Mouse (Mus musculus) limb, embryonic 12.5 days (tissue): ENCODE measurements around the gene Chrm4. TPM values are rescaled to one million over a fixed set of nuclear protein-coding genes. Genes with fewer than 3 reads are reported as not detected.

Experiments used
- ATAC-seq: fragments of 200-750 bp; cut with Nextera tagmentation; 2 replicates; pipeline ENCODE4 v1.8.0; 2017; ENCODE audit warnings: low read depth, moderate TSS enrichment; ENCODE audit not compliant: insufficient number of reproducible peaks, insufficient read depth, low FRiP score, low TSS enrichment
- H3K27ac ChIP-seq: fragments of 300-500 bp; sonication (generic); 2 replicates; pipeline ENCODE4 v1.5.1; 2016; ENCODE audit warnings: mild to moderate bottlenecking, moderate library complexity
- H3K27me3 ChIP-seq: fragments of 300-500 bp; sonication (generic); 2 replicates; pipeline ENCODE4 v1.6.1; 2016; ENCODE audit warnings: mild to moderate bottlenecking, moderate library complexity
- H3K36me3 ChIP-seq: fragments of 300-500 bp; sonication (generic); 2 replicates; pipeline ENCODE4 v1.6.1; 2016; ENCODE audit warnings: mild to moderate bottlenecking, moderate library complexity
- H3K4me1 ChIP-seq: fragments of 300-500 bp; sonication (generic); replicated peaks from 2 replicates; pipeline ENCODE4 v1.6.1; 2016
- H3K4me2 ChIP-seq: fragments of 300-500 bp; sonication (generic); 2 replicates; pipeline ENCODE4 v1.6.1; 2016; ENCODE audit warnings: mild to moderate bottlenecking, moderate library complexity
- H3K4me3 ChIP-seq: fragments of 300-500 bp; sonication (generic); replicated peaks from 2 replicates; pipeline ENCODE4 v1.5.1; 2016; ENCODE audit warnings: mild to moderate bottlenecking
- H3K9ac ChIP-seq: fragments of 300-500 bp; sonication (generic); replicated peaks from 2 replicates; pipeline ENCODE4 v1.6.1; 2016; ENCODE audit warnings: mild to moderate bottlenecking, moderate library complexity
- H3K9me3 ChIP-seq: fragments of 300-500 bp; sonication (generic); 2 replicates; pipeline ENCODE4 v1.6.1; 2016; ENCODE audit warnings: mild to moderate bottlenecking, moderate library complexity
- WGBS: fragments of 180-500 bp; shearing (Covaris S2); methylation state at CpG from one replicate; pipeline ENCODE4 v1.1.7; 2016; 5-methylcytosine and 5-hydroxymethylcytosine counted together
- polyA plus RNA-seq: library from polyadenylated mRNA; unstranded; fragments of >200 nt; fragmentation: Nextera tagmentation; extraction: Ambion mirVana; gene quantifications from 2 replicates; pipeline ENCODE4 v1.2.1, GENCODE M21; 2016

Gene Chrm4
- polyA plus RNA-seq, 1 experiment from 2014 or later, result 0.65 TPM

DNA sequence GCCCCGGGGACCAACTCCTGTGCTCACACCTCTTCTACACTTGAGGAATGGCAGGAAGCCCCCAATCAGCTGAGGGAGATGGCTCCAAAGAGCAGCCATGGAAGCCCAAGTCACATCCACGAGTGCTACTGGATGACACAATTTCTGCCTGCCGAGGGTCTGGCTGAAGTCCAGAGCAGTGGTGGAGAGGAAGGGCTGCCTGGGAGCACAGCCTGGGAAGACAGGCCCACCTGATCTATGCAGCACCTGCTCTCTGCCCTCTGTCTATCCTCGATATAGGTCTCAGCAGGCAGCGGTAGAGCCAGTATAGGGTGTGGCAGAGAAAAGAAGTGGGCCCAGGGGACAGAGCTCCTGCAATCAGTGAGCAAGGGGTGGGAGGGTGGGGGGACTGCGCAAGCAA is 19.8 kb downstream of the Chrm4 start:
- Histone ChIP-seq H3K27ac (0 out of 2 replicates have a peak overlapping the region, but pooled peaks have one; percentile 23), H3K4me1 (peaks cover 56% of the 10 kb centered on the region), H3K4me3 (no peak overlapping the region), H3K36me3 (peaks cover 19% of the 10 kb centered on the region; the same call in 1 of the 2 replicates), H3K9ac (0 out of 2 replicates have a peak overlapping the region, but pooled peaks have one; percentile 27), H3K4me2 (no peak overlapping the region), H3K9me3 (no peaks in the 10 kb centered on the region), H3K27me3 (no peaks in the 10 kb centered on the region)
- ATAC-seq, result no peak
- WGBS, result 73% methylated on average over 6 of the region's 6 CpGs

DNA sequence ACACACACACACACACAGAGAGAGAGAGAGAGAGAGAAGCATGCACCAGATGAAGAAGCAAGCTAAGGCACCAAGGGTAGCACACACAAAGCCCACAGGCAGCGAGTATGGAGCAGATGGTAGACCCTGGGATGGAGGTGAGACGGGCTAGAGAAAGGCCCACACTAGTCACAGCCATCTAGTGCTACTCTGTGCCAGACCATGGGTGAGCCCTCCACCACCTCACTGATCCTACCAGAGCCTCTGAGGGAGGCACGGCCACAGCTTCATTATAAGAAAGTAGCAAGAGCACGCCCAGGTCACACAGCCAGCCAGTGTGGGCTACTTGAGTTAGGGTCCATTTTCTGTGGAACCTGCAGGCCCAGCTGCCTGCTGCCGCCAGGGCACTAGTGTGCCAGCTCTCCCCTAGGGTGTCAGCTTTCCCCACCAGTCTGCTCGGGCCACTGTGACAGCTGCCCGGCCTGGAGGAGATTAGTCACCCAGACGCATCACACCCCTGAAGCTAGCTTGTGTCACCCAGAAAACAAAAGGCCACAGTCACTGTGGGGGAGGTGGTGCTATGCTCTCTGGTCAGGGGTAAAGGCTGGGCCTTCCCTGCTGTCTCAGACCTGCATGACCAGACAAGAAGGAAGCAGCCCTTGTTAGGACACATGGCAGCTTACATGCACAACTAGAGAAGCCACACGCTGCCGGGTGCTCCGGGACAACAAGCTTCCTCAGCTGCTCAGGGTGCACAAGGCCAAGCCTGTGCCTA is 20.5 kb downstream of the Chrm4 start:
- H3K4me3 ChIP-seq, result no peak overlapping the region
- H3K4me2 ChIP-seq, result no peak overlapping the region
- peaks cover 11% of the 10 kb centered on the region; the same call in 1 of the 2 replicates for H3K36me3 ChIP-seq
- H3K27ac ChIP-seq, result peak overlapping the region; percentile 41; the same call in 1 of the 2 replicates
- H3K9ac ChIP-seq, result 0 out of 2 replicates have a peak overlapping the region, but pooled peaks have one; percentile 23
- H3K27me3 ChIP-seq, result no peaks in the 10 kb centered on the region
- peaks cover 56% of the 10 kb centered on the region for H3K4me1 ChIP-seq
- 59% methylated on average over 11 of the region's 11 CpGs for WGBS
- ATAC-seq, result no peak
- no peaks in the 10 kb centered on the region for H3K9me3 ChIP-seq

GRCm38 (mm10) chr2:91948151-91948509 is 21.1 kb downstream of the Chrm4 start:
- 75% methylated on average over 6 of the region's 6 CpGs for WGBS
- H3K4me1 ChIP-seq, result peaks cover 56% of the 10 kb centered on the region

GRCm38 (mm10) chr2:91948792-91949241 is 21.8 kb downstream of the Chrm4 start:
- Histone ChIP-seq H3K4me3 (no peak overlapping the region), H3K4me2 (no peak overlapping the region), H3K36me3 (peaks cover 14% of the 10 kb centered on the region; the same call in 1 of the 2 replicates), H3K9ac (no peak overlapping the region), H3K4me1 (peaks cover 61% of the 10 kb centered on the region), H3K9me3 (no peaks in the 10 kb centered on the region), H3K27ac (no peak overlapping the region), H3K27me3 (no peaks in the 10 kb centered on the region)
- ATAC-seq, result no peak
- WGBS, result 75% methylated on average over 3 of the region's 3 CpGs

More at GRCm38 (mm10) chr2:91948151-91948509, 21.1 kb downstream of the Chrm4 start:
- Histone ChIP-seq H3K4me2 (no peak overlapping the region), H3K4me3 (no peak overlapping the region), H3K27me3 (no peaks in the 10 kb centered on the region), H3K27ac (peak overlapping the region; percentile 41; the same call in 1 of the 2 replicates), H3K9ac (0 out of 2 replicates have a peak overlapping the region, but pooled peaks have one; percentile 23), H3K9me3 (no peaks in the 10 kb centered on the region), H3K36me3 (peaks cover 11% of the 10 kb centered on the region; the same call in 1 of the 2 replicates)
- ATAC-seq, result no peak

- H3K9ac ChIP-seq, result peak overlapping the region; percentile 52; the same call in 1 of the 2 replicates
- 68% methylated on average over 17 of the region's 17 CpGs for WGBS
- H3K36me3 ChIP-seq, result peaks cover 16% of the 10 kb centered on the region; the same call in 1 of the 2 replicates
- peak overlapping the region; percentile 50 for H3K4me2 ChIP-seq
- no peaks in the 10 kb centered on the region for H3K27me3 ChIP-seq
- H3K4me1 ChIP-seq, result peaks cover 60% of the 10 kb centered on the region
- H3K4me3 ChIP-seq, result peak overlapping the region; percentile 22
- peak overlapping the region; percentile 80 for H3K27ac ChIP-seq
- peak; percentile 28; the same call in 1 of the 2 replicates for ATAC-seq
- H3K9me3 ChIP-seq, result no peaks in the 10 kb centered on the region
Measured at GRCm38 (mm10) chr2:91949411-91950274, 22.6 kb downstream of the Chrm4 start.

DNA sequence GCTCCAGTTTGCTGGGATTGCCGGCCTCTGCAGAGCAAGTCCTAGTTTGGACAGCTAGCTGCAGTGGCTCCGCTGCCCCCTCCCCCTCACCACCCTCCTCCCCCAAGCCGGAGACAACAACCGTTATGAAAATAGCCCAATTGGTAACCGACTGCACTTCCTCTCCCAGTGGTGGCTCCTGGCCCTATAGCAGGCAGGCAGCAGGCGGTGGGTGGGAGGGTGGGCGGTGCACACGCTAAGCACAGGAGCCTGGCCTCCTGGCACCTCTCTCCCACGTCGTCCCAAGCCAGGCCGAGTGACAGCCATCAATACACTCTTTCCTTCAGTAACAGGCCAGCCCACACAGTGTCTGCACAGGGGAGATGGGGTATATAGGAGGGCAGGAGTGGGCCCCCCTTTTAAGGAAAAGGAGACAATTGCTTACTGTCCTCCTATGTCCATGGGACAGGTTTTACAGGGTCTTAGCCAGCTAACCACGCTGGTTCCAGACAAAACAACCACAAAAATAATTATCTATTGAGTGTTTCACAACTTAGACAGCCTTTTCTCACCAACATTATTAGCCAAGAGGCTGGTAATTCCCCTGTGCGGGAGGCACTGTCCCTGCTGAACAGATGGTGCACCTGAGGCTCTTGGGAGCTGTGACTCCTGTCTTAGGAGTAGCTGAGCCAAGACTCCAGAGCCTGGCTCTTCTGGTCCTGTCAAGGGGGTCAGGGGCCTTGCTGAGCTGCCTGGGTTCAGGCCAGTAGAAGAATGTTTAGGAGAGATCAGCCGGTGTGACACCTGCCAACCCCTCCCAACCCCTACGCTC is 23.4 kb downstream of the Chrm4 start:
- Histone ChIP-seq H3K4me1 (peaks cover 54% of the 10 kb centered on the region), H3K9ac (peak overlapping the region; percentile 52; the same call in 1 of the 2 replicates), H3K27ac (peak overlapping the region; percentile 80), H3K4me2 (peak overlapping the region; percentile 50), H3K27me3 (no peaks in the 10 kb centered on the region), H3K36me3 (peaks cover 8% of the 10 kb centered on the region; the same call in 1 of the 2 replicates), H3K4me3 (peak overlapping the region; percentile 22), H3K9me3 (no peaks in the 10 kb centered on the region)
- 15% methylated on average over 15 of the region's 15 CpGs for WGBS
- peak; percentile 66 for ATAC-seq

DNA sequence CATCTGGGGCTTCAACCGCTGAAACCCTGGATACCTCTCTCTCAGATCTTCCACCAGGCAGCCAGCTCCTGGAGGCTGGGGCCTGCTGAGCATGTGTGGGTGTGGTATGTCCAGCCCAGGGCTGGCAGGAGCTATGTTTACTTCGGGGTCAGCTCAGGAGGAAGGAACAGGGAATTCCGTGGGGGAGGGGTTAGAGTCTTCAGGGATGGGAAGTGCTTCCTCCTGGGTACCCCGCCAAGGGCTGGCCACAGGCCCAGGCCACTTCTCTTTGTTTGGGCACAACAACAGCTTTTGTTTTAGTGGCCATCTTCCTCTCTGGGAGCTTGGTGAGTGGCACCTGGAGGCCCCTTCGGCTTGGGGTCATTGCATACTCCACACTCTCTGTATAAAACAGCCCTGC is 26.8 kb downstream of the Chrm4 start:
- Histone ChIP-seq H3K27me3 (no peaks in the 10 kb centered on the region), H3K4me1 (peaks cover 46% of the 10 kb centered on the region), H3K9ac (0 out of 2 replicates have a peak overlapping the region, but pooled peaks have one; percentile 34), H3K9me3 (no peaks in the 10 kb centered on the region), H3K4me3 (no peak overlapping the region), H3K36me3 (peaks cover 5% of the 10 kb centered on the region; the same call in 1 of the 2 replicates), H3K4me2 (no peak overlapping the region), H3K27ac (peak overlapping the region; percentile 56)
- 20% methylated on average over 5 of the region's 5 CpGs for WGBS
- no peak for ATAC-seq

- H3K4me2 ChIP-seq, result no peak overlapping the region
- no peak for ATAC-seq
- H3K27ac ChIP-seq, result no peak overlapping the region
- H3K9me3 ChIP-seq, result no peaks in the 10 kb centered on the region
- H3K36me3 ChIP-seq, result peaks cover 5% of the 10 kb centered on the region; the same call in 1 of the 2 replicates
- H3K27me3 ChIP-seq, result no peaks in the 10 kb centered on the region
- no peak overlapping the region for H3K9ac ChIP-seq
- H3K4me1 ChIP-seq, result peaks cover 35% of the 10 kb centered on the region
- H3K4me3 ChIP-seq, result no peak overlapping the region
- WGBS, result 93% methylated on average over 4 of the region's 4 CpGs
Measured at GRCm38 (mm10) chr2:91955121-91955591, 28.1 kb downstream of the Chrm4 start.

DNA sequence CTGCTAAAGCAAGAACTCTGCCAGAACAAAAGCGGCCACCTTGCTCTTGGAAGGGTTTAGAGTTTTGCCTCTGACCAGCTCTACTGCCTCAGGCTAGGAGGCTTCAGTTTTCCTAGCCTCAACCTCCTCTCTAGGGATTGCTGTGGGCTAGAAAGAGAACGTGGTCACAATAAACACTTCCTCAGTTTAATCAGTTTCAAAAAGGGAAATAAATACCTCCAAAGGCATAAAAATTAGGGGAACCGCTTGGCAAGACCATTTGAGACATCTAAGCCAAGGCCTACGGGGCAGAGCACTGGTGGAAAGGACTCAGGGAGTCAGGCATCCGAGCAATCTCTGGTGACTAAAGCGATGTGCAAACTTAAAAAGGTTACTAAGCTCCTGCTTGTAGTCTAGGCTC is 28.8 kb downstream of the Chrm4 start:
- H3K4me1 ChIP-seq, result peaks cover 28% of the 10 kb centered on the region
- H3K9ac ChIP-seq, result no peak overlapping the region
- H3K4me2 ChIP-seq, result no peak overlapping the region
- ATAC-seq, result no peak
- peaks cover 5% of the 10 kb centered on the region; the same call in 1 of the 2 replicates for H3K36me3 ChIP-seq
- no peaks in the 10 kb centered on the region for H3K9me3 ChIP-seq
- no peak overlapping the region for H3K4me3 ChIP-seq
- H3K27ac ChIP-seq, result no peak overlapping the region
- 73% methylated on average over 6 of the region's 6 CpGs for WGBS
- H3K27me3 ChIP-seq, result no peaks in the 10 kb centered on the region

- Histone ChIP-seq H3K9ac (0 out of 2 replicates have a peak overlapping the region, but pooled peaks have one; percentile 40), H3K27me3 (no peaks in the 10 kb centered on the region), H3K36me3 (peaks cover 5% of the 10 kb centered on the region; the same call in 1 of the 2 replicates), H3K4me1 (peaks cover 34% of the 10 kb centered on the region), H3K4me2 (peak overlapping the region; percentile 19; the same call in 1 of the 2 replicates), H3K27ac (0 out of 2 replicates have a peak overlapping the region, but pooled peaks have one; percentile 29), H3K9me3 (no peaks in the 10 kb centered on the region), H3K4me3 (no peak overlapping the region)
- 33% methylated on average over 4 of the region's 4 CpGs for WGBS
- ATAC-seq, result peak; percentile 52; the same call in 1 of the 2 replicates
Measured at GRCm38 (mm10) chr2:91957096-91957495, 30.0 kb downstream of the Chrm4 start.
